Mouse (Mus musculus) heart, embryonic 13.5 days (tissue): Measurements from ENCODE around the gene Tmem138. TPM values are rescaled to one million over a fixed set of nuclear protein-coding genes. Genes with fewer than 3 reads are reported as not detected.

Source experiments
- ATAC-seq: fragments of 200-750 bp; cut with Nextera tagmentation; 2 replicates; pipeline ENCODE4 v1.8.0; 2017; ENCODE audit warnings: moderate TSS enrichment; ENCODE audit not compliant: insufficient number of reproducible peaks, low FRiP score, low TSS enrichment; ENCODE audit errors: extremely low read depth
- H3K27ac ChIP-seq: fragments of 300-500 bp; sonication (generic); replicated peaks from 2 replicates; pipeline ENCODE4 v1.5.1; 2015; ENCODE audit warnings: moderate library complexity, mild to moderate bottlenecking, inconsistent platforms
- H3K27me3 ChIP-seq: fragments of 300-500 bp; sonication (generic); replicated peaks from 2 replicates; pipeline ENCODE4 v1.6.1; 2015; ENCODE audit warnings: mild to moderate bottlenecking, inconsistent platforms
- H3K36me3 ChIP-seq: fragments of 300-500 bp; sonication (generic); 2 replicates; pipeline ENCODE4 v1.6.1; 2015; ENCODE audit warnings: mild to moderate bottlenecking, inconsistent platforms
- H3K4me1 ChIP-seq: fragments of 300-500 bp; sonication (generic); 2 replicates; pipeline ENCODE4 v1.6.1; 2015; ENCODE audit warnings: inconsistent platforms
- H3K4me2 ChIP-seq: fragments of 300-500 bp; sonication (generic); 2 replicates; pipeline ENCODE4 v1.6.1; 2015; ENCODE audit warnings: inconsistent platforms, mild to moderate bottlenecking, moderate library complexity
- H3K4me3 ChIP-seq: fragments of 300-500 bp; sonication (generic); 2 replicates; pipeline ENCODE4 v1.5.1; 2015; ENCODE audit warnings: moderate library complexity, mild to moderate bottlenecking, inconsistent platforms
- H3K9ac ChIP-seq: fragments of 300-500 bp; sonication (generic); 2 replicates; pipeline ENCODE4 v1.6.1; 2015; ENCODE audit warnings: inconsistent platforms, mild to moderate bottlenecking, moderate library complexity
- H3K9me3 ChIP-seq: fragments of 300-500 bp; sonication (generic); 2 replicates; pipeline ENCODE4 v1.6.1; 2016; ENCODE audit warnings: inconsistent platforms
- WGBS: fragments of 180-500 bp; shearing (Covaris S2); methylation state at CpG from one replicate; pipeline ENCODE4 v1.1.7; 2015; ENCODE audit warnings: mixed read lengths; 5-methylcytosine and 5-hydroxymethylcytosine counted together
- polyA plus RNA-seq: library from polyadenylated mRNA; unstranded; fragments of >200 nt; fragmentation: Nextera tagmentation; extraction: Ambion mirVana; gene quantifications from 2 replicates; pipeline ENCODE4 v1.2.1, GENCODE M21; 2015

Gene Tmem138
- polyA plus RNA-seq, 1 experiment from 2014 or later: 27.1 TPM

DNA sequence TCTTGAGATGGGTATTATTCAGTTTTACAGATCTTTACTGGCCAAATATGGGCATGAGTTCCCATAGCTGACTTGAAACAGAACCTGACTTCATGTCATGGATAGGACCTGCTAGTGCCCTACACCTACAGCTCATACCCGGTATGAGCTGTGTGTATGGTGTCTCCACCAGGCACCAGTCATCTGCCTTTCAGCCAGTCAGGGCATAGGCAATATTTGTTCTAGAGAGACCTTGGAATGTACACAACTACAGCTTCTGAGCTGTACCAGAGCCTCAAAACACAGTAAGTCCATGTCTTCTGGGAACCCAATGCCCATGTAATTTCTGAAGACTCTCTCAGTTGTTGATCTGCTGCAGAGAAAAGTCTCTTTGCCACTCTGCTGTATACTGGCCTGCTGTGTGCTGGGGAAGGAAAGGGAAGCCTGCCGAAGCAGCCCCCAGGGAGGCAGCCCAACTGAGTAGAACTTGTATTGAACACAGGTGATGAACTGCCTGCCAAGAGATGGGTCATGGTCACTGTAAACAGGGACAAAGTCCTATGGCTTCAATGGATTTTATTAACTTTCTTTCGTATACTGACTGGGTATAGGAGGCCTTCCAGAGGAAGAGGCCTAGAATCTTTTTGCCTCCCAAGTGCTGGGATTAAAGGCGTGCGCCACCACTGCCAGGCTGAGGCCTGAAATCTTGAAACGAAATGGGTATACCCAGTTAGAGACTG is 14.7 kb upstream of the Tmem138 start:
- no peaks in the 10 kb centered on the region for H3K27me3 ChIP-seq
- H3K4me1 ChIP-seq: no peaks in the 10 kb centered on the region
- no peak overlapping the region for H3K4me3 ChIP-seq
- H3K27ac ChIP-seq: no peak overlapping the region
- no peaks in the 10 kb centered on the region for H3K9me3 ChIP-seq
- H3K36me3 ChIP-seq: peaks cover 80% of the 10 kb centered on the region
- H3K4me2 ChIP-seq: no peak overlapping the region
- WGBS: 86% methylated on average over 6 of the region's 6 CpGs
- H3K9ac ChIP-seq: no peak overlapping the region
- ATAC-seq: no peak

DNA sequence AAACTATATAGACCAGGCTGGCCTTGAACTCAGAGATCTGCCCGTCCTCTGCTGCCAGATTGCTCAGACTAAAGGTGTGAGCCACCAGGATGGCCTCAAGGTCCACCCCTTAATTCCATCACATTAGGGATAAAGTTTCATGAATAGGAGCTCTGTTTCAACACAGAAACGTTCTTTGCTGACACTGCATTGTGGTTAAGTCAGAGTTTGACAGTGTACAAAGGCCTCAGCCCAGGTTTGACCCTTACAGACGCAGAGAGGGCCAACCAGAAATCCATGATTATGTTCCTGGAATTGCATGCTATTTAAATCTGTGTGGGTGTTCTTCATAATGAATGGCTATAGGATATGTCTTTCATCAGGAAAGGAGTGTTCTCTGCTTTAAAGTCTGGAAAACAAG is 13.1 kb upstream of the Tmem138 start:
- H3K9ac ChIP-seq: no peak overlapping the region
- H3K27ac ChIP-seq: no peak overlapping the region
- H3K36me3 ChIP-seq: peaks cover 79% of the 10 kb centered on the region
- H3K4me1 ChIP-seq: no peaks in the 10 kb centered on the region
- H3K4me3 ChIP-seq: no peak overlapping the region
- H3K9me3 ChIP-seq: no peaks in the 10 kb centered on the region
- no peak overlapping the region for H3K4me2 ChIP-seq
- no peaks in the 10 kb centered on the region for H3K27me3 ChIP-seq
- 66% methylated on average over 3 of the region's 3 CpGs for WGBS
- ATAC-seq: no peak

DNA sequence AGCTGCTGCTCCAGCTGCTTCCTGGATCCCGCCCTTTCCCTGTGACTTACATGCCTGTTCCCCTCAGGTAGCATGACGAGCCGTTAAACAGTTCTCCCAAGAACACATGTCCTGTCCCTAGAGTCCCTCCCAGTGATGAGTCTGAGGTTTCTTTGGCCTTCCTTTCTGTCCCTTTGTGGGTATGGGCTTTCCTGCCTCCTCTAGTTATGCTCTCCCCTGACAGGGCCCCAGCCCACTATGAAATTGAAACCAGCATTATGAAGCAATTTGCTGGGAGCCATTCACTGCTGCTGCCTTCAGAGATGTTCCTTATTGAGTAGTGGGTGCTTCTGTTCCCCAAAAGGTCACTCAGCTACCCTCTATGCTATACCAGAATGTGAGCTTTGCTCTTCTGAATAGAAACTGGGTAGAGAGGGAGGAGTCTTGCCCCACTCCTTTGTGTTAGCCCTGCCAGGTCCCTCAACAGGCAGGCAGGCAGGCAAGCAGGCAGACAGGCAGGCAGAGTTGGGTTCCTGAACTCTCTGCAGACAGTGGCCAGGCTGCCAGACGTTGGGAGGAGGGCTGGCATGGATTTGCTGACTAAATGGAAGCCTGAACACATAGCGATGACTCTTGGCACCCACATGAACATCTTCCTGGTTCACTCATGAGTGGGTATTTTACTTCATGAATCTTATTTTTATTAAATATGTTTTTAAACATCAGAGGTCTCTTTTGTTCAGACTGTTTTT is 12.1 kb upstream of the Tmem138 start:
- ATAC-seq: no peak
- Histone ChIP-seq H3K27ac (no peak overlapping the region), H3K36me3 (peaks cover 74% of the 10 kb centered on the region), H3K4me1 (no peaks in the 10 kb centered on the region), H3K4me2 (no peak overlapping the region), H3K9me3 (no peaks in the 10 kb centered on the region), H3K4me3 (no peak overlapping the region), H3K9ac (peak overlapping the region; percentile 34; the same call in 1 of the 2 replicates), H3K27me3 (no peaks in the 10 kb centered on the region)
- 69% methylated on average over 5 of the region's 5 CpGs for WGBS

DNA sequence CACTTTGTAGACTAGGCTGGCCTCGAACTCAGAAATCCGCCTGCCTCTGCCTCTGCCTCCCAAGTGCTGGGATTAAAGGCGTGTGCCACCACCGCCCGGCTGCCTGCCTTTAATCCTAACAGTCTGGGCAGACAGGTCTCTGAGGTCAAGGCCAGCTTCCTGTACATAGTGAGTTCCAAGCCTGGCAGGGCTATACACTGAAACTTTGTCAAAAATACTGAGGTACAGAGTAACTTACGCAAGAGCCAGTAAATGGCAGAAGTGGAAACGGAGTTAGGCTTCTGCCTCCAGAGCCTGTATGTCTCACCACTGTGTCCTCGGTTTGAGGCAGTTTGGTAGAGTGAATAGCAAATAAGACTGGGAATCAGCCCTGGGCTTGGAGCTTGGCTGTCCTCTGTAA is 10.1 kb upstream of the Tmem138 start:
- peaks cover 62% of the 10 kb centered on the region for H3K36me3 ChIP-seq
- no peaks in the 10 kb centered on the region for H3K27me3 ChIP-seq
- H3K27ac ChIP-seq: no peak overlapping the region
- H3K4me2 ChIP-seq: no peak overlapping the region
- no peak overlapping the region for H3K9ac ChIP-seq
- no peak overlapping the region for H3K4me3 ChIP-seq
- ATAC-seq: no peak
- H3K9me3 ChIP-seq: no peaks in the 10 kb centered on the region
- WGBS: 91% methylated on average over 8 of the region's 8 CpGs
- H3K4me1 ChIP-seq: no peaks in the 10 kb centered on the region

DNA sequence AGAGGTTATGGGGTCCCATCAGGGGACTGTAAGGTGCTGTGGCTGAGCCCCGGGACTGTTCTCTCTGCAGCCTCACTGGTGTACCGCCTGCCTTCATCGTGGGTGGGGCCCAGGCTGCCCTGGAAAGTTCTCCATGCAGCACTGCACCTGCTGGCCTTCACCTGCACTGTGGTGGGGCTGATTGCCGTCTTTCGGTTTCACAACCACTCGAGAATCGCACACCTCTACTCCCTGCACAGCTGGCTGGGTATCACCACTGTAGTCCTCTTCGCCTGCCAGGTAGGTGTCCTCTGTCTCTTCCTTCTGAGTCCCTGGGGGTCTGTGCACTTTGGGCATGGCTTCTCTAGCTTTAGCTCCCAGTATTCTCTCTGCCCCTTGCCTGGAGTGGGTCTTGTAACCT is 8.0 kb upstream of the Tmem138 start:
- Histone ChIP-seq H3K4me2 (no peak overlapping the region), H3K36me3 (peaks cover 56% of the 10 kb centered on the region), H3K9ac (no peak overlapping the region), H3K9me3 (no peaks in the 10 kb centered on the region), H3K4me1 (no peaks in the 10 kb centered on the region), H3K27me3 (no peaks in the 10 kb centered on the region), H3K27ac (no peak overlapping the region), H3K4me3 (no peak overlapping the region)
- 80% methylated on average over 8 of the region's 8 CpGs for WGBS
- ATAC-seq: no peak

DNA sequence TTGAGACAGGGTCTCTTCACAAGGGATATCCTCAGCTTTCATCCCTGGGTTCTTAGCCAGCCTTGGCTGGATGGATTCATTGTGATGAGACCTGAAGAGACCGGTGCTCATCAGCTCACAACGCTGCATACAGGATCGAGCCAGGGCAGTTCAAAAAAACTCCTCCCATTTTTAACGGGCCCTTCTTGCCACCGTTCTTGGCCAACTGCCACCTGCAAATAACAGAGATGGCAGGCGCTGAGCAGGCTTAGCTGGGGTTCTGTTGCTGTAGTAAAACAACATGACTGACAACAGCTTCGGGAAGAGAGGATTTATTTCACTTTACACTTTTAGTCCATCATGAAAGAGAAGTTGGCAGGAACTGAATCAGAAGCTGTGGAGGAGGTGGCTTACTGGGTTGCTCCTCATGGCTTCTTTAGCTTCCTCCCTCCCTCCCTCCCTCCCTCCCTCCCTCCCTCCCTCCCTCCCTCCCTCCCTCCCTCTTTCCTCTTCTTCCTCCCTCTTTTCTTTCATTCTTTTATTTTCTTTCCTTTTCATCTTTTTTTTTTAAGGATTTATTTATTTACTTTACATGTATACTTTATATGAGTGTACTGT is 6.5 kb upstream of the Tmem138 start:
- no peak overlapping the region for H3K27ac ChIP-seq
- H3K4me1 ChIP-seq: peaks cover 6% of the 10 kb centered on the region
- H3K36me3 ChIP-seq: peaks cover 50% of the 10 kb centered on the region
- H3K9me3 ChIP-seq: no peaks in the 10 kb centered on the region
- no peak overlapping the region for H3K4me3 ChIP-seq
- no peak overlapping the region; the same call in 1 of the 2 replicates for H3K4me2 ChIP-seq
- H3K9ac ChIP-seq: no peak overlapping the region
- no peaks in the 10 kb centered on the region for H3K27me3 ChIP-seq
- no peak for ATAC-seq
- 46% methylated on average over 7 of the region's 7 CpGs for WGBS

DNA sequence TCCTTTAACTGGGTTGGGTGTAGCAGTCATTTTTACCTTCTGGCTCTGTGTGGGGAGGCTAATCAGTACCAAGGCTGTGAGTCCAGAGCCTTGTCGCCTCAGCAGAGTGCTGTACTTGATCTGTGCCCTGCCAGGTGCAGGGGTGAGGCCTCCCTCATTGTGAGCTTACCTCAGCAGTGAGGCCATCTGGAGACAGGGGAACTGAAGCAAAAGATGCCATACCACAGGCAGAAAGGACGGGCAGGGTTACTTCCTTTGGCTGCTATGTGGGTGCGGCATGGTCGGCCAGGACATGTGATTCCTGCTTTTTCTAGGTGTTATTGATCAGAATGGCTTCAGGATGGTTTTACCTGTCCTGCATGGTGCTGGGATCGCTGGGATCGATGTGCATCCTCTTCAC is 4.8 kb upstream of the Tmem138 start:
- no peak overlapping the region for H3K4me3 ChIP-seq
- no peak for ATAC-seq
- no peaks in the 10 kb centered on the region for H3K27me3 ChIP-seq
- H3K4me2 ChIP-seq: no peak overlapping the region
- H3K9ac ChIP-seq: no peak overlapping the region
- H3K4me1 ChIP-seq: peaks cover 16% of the 10 kb centered on the region
- peaks cover 39% of the 10 kb centered on the region for H3K36me3 ChIP-seq
- no peaks in the 10 kb centered on the region for H3K9me3 ChIP-seq
- 71% methylated on average over 6 of the region's 6 CpGs for WGBS
- H3K27ac ChIP-seq: no peak overlapping the region

DNA sequence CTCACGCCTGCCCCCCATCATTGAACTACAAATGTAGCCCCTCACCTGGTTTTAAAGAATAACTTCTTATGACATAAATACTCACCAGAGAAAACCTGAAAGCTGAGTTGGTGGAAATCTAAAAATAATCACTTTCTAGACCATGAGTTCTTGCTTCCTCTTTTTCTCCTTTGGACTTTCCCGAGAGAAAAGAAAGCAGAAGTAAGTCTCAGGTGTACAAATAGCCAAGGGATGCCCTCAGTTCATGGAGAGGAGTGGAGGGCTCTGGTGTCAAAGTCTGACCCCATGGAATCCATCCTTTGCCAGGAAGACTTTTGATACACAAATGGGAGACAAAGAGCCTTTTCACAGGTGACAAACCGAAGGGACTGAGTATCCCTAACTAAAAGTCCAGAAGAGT is 3.6 kb upstream of the Tmem138 start:
- Histone ChIP-seq H3K27ac (no peak overlapping the region), H3K4me2 (no peak overlapping the region), H3K4me1 (peaks cover 24% of the 10 kb centered on the region), H3K27me3 (no peaks in the 10 kb centered on the region), H3K4me3 (no peak overlapping the region), H3K9me3 (no peaks in the 10 kb centered on the region), H3K9ac (no peak overlapping the region), H3K36me3 (peaks cover 29% of the 10 kb centered on the region)
- ATAC-seq: no peak
- WGBS: 66% methylated on average over 3 of the region's 3 CpGs

DNA sequence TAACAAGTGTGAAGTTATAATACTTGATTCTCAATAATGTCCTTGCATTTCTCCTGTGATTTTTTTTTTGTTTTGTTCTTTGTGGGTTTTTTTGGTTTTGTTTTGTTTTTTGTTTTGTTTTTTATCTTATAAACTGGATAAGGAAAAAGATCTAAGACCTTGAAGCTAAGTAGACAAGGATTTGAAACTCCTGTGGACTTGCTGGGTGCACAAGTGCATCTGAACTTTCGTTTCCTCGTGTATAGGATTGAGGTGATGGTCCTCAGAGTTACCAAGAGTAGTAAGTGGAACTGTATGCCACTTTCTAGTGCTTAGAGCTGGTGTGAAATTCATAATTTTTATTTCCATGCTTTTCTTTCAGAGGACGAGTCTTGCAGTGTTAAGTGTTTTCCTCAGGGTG is 2.9 kb upstream of the Tmem138 start:
- Histone ChIP-seq H3K36me3 (peaks cover 24% of the 10 kb centered on the region), H3K9ac (no peak overlapping the region), H3K4me2 (no peak overlapping the region), H3K9me3 (no peaks in the 10 kb centered on the region), H3K27me3 (no peaks in the 10 kb centered on the region), H3K27ac (no peak overlapping the region), H3K4me3 (no peak overlapping the region), H3K4me1 (peaks cover 25% of the 10 kb centered on the region)
- ATAC-seq: no peak
- 74% methylated on average over 3 of the region's 3 CpGs for WGBS

DNA sequence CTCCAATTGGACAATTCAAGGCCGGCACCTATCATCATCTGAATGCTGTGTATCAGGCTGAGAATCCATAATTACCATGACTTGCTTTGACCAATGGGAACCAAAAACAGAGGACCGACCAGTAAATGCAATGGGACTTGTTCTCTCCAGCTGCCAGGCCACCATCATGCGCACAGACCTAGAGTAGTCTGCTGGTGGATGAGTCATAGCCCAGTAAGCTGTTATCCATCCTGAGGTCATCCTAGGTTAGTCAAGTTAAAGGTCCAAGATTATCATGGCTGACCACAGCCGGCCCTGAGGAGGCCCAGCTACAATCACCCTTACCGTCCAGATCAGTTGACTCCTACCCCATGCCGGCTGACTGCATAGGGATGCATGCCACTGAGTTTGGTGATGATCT is 7.5 kb downstream of the Tmem138 start:
- H3K27ac ChIP-seq: no peak overlapping the region
- peaks cover 68% of the 10 kb centered on the region for H3K36me3 ChIP-seq

DNA sequence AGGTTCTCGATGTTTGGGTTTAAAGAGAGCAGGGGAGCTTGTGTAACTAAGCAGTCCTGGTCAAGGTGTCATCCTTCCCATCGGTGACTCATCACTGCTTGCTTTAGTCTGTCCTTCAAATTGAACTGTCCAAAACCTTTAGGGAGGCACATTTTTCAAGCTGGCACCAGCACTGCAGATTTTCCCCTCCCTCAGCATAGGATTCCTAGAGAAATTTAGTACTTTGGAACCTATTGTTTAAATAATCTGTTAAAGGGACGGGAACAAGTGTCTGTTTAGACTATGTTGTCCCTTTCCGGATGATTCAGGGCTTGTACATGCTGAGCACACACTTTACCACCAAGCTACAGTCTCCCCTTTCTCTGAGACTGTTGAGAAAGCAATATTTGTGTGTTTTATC is 11.9 kb downstream of the Tmem138 start:
- Histone ChIP-seq H3K9me3 (peaks cover 5% of the 10 kb centered on the region; the same call in 1 of the 2 replicates), H3K9ac (no peak overlapping the region), H3K36me3 (peaks cover 24% of the 10 kb centered on the region), H3K4me1 (peaks cover 18% of the 10 kb centered on the region), H3K27ac (0 out of 2 replicates have a peak overlapping the region, but pooled peaks have one; percentile 28), H3K4me3 (no peak overlapping the region), H3K27me3 (no peaks in the 10 kb centered on the region), H3K4me2 (no peak overlapping the region)
- ATAC-seq: no peak
- WGBS: 60% methylated on average over 4 of the region's 4 CpGs

More for the DNA sequence above, 7.5 kb downstream of the Tmem138 start:
- WGBS: 87% methylated on average over 6 of the region's 6 CpGs
- Histone ChIP-seq H3K9ac (no peak overlapping the region), H3K4me1 (no peaks in the 10 kb centered on the region), H3K4me3 (no peak overlapping the region), H3K4me2 (no peak overlapping the region), H3K27me3 (no peaks in the 10 kb centered on the region), H3K9me3 (peaks cover 5% of the 10 kb centered on the region; the same call in 1 of the 2 replicates)
- no peak for ATAC-seq
